Mouse (Mus musculus) bone marrow macrophage, adult 2 months (primary cell): ENCODE measurements at regions not wholly inside any gene's neighbourhood (a gene's known extent, or its start where the extent isn't known, plus 50 kb on each side); places are given as distances from the start of the nearest gene placed in this dataset.
"Not testable (repeated sequence)": the region's sequence is repeated elsewhere in the genome, so short reads cannot be mapped to it uniquely, and the experiment has no call there.

Experiments
- H3K27ac ChIP-seq: 2 replicates; pipeline ENCODE4 v1.5.1; 2012; ENCODE audit warnings: low read depth, low read length; ENCODE audit not compliant: insufficient read depth
- H3K4me1 ChIP-seq: 2 replicates; pipeline ENCODE4 v1.6.1; 2012; ENCODE audit warnings: low read length; ENCODE audit not compliant: control insufficient read depth, insufficient read depth
- H3K4me3 ChIP-seq: 2 replicates; pipeline ENCODE4 v1.5.1; 2012; ENCODE audit warnings: mild to moderate bottlenecking, low read length, moderate library complexity; ENCODE audit not compliant: insufficient read depth
- CTCF ChIP-seq: IDR thresholded peaks from 2 replicates; pipeline ENCODE4 v1.5.1; 2012; ENCODE audit warnings: low read depth, mild to moderate bottlenecking, low read length, moderate library complexity
- POLR2A ChIP-seq: IDR thresholded peaks from 2 replicates; pipeline ENCODE4 v1.6.1; 2012; ENCODE audit warnings: mild to moderate bottlenecking, low read depth, low read length, borderline replicate concordance

DNA sequence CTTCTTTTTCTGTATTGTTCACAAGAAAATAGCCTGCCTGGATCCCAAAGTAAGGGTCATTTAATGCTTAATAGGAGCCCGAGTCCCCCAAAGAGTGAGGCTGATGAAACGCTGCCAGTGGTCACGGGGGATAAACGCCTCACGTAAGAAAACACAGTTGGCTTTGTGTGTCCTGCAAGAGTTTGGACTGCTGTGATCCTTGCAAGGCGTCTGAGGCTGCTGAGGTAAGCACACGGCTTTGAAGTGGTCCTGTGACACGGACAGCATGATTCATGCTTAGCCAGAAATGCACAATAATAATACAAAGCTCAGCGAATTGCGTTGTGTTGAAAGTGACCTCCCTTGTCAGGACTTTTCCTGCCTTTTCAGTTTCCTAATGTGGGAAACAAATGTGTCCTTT lies 158.8 kb downstream of the Lyplal1 start:
- H3K4me3 ChIP-seq = no peak overlapping the region
- H3K4me1 ChIP-seq = no peaks in the 10 kb centered on the region
- no peak for TF ChIP-seq CTCF
- H3K27ac ChIP-seq = no peak overlapping the region

DNA sequence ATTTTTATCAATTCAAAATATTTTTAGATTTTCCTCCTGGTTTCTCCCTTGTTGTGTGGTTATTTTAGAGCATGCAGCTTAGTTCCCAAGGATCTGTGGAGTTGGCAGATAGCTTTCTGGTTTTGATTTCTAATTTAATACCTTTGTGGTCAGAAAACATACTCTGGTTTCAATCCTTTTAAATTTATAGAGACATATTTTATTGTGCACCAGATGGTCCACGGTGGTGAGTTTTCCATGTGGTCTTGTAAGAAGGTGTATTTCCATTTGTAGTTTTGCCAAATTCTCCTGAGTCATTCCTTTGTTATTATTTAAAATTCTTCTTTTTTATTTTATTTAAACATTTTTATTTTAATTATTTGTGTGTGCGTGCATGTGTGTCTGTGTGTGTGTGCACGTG lies 154.5 kb downstream of the Lyplal1 start:
- Histone ChIP-seq H3K4me3 (no peak overlapping the region), H3K4me1 (no peaks in the 10 kb centered on the region), H3K27ac (no peak overlapping the region)
- TF ChIP-seq POLR2A = no peak
- no peak for TF ChIP-seq CTCF

DNA sequence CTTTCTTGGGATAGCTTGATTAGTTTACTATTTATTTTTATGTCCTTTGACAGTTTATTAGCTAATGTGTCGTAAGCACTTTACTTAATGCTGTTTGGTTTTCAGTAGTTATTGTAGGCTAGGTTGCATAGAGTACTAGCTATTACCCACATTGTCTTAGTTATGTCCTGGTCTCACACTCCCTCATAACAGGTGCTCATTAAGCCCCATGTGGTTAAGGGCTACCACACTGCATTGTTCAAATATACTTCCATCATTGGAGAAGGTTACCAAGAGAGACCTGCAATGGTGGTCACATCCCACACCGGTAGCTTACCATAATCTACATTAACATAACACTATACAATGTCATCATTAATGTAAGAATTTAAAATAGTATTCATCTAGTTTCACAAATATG lies 153.3 kb downstream of the Lyplal1 start:
- H3K4me1 ChIP-seq = no peaks in the 10 kb centered on the region
- no peak for TF ChIP-seq CTCF
- TF ChIP-seq POLR2A = no peak
- no peak overlapping the region for H3K4me3 ChIP-seq
- no peak overlapping the region for H3K27ac ChIP-seq

DNA sequence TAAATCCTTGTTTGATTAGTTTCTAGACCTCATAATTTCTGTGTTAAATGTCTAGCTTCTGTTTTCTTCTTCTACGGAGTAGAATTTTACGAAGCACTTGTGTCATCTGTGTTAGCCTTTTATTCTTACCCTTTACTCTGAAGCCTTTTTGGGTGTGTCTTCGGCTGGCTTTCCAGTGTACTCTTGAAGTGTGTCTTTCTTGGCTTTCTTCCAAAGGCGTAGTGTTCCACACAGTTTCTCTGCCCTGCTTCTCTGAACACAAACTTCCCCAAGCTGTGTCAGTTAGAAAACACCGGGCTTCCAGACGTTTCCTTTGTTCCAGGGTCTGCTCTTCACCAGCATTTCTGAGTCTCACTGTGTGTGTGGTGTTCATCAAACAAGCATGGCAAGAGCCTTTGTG lies 152.7 kb downstream of the Lyplal1 start:
- no peaks in the 10 kb centered on the region for H3K4me1 ChIP-seq
- H3K27ac ChIP-seq = no peak overlapping the region
- H3K4me3 ChIP-seq = no peak overlapping the region
- no peak for TF ChIP-seq CTCF

DNA sequence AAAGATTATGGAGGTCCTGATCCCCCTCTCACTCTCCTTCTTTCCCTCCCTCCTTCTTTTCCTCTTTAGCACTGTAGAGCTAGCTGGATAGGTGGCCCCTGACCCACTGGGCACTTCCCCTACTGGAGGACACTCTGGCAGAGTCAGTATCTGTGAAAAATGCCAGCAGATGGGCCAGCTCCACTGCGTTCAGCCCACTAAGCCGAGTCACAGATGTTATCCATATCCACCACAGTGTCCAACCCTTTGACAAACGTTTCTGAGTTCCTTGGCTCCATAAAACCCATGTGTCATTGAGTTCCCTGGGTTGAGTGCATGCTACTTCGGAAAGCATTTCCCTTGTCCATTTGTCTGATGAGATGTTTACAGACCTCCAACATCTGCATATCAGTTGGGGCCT lies 149.9 kb downstream of the Lyplal1 start:
- Histone ChIP-seq H3K4me1 (no peaks in the 10 kb centered on the region), H3K27ac (no peak overlapping the region), H3K4me3 (no peak overlapping the region)
- TF ChIP-seq POLR2A = no peak
- no peak for TF ChIP-seq CTCF

DNA sequence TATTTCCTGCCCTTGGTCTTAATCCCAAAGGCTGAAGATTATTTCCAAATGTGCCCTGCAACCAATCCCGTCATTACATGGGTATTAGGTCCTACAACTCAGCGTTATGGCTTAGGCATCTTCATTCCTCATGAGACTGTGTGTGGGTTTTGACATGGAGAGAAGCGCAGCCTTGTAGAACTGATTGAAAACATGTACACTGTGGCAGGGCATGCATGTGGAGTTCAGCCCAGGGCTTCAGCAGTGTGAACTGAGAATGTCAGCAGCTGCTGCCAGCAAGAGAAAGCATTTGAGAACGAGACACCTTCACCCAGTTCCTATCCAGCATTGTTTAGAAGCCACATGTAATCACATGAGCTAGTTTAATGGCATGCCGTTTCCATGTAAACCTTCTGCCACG lies 149.3 kb downstream of the Lyplal1 start:
- TF ChIP-seq POLR2A = no peak
- no peak for TF ChIP-seq CTCF
- H3K4me3 ChIP-seq = no peak overlapping the region
- no peak overlapping the region for H3K27ac ChIP-seq
- H3K4me1 ChIP-seq = no peaks in the 10 kb centered on the region

DNA sequence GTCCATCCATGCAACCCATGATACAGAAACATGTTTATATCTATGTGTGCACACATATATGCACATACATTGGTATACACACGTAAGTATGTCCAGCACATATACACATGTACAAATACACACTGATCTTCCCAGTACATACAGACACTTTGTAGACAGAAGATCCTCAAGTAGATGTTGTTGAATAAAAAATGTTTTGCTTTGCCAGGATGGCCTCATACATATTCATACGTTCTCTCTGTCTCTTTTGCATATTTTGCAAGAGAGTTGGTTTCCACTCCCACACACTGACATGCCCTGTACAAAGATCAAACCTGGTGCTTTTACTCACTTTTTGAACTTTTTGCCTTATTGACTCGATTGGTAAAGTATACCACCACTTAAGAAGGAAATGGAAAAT lies 148.5 kb downstream of the Lyplal1 start:
- no peaks in the 10 kb centered on the region for H3K4me1 ChIP-seq

DNA sequence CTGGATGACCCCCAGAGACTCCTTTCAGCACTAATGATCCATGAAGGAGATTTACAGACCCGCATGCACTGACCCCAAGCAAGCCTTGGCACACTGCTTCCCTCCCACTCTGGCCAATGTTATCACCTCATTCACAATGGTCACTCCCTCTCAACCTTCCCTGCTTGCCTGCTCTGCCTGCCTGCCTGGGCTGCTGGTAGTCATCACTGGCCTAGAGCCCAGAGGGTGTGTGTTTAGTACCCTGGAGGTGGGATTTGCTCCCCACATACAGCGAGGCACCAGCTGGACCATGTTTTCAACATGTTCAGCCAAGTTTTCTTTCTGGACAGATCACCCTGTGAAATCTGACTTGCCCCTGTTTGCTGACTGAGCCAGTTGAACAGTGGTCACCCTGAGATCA lies 147.9 kb downstream of the Lyplal1 start:
- H3K27ac ChIP-seq = no peak overlapping the region
- H3K4me3 ChIP-seq = no peak overlapping the region
- TF ChIP-seq CTCF = no peak
- TF ChIP-seq POLR2A = no peak
- no peaks in the 10 kb centered on the region for H3K4me1 ChIP-seq

More for the DNA sequence above, 148.5 kb downstream of the Lyplal1 start:
- Histone ChIP-seq H3K4me3 (no peak overlapping the region), H3K27ac (no peak overlapping the region)
- TF ChIP-seq CTCF (no peak), POLR2A (no peak)

DNA sequence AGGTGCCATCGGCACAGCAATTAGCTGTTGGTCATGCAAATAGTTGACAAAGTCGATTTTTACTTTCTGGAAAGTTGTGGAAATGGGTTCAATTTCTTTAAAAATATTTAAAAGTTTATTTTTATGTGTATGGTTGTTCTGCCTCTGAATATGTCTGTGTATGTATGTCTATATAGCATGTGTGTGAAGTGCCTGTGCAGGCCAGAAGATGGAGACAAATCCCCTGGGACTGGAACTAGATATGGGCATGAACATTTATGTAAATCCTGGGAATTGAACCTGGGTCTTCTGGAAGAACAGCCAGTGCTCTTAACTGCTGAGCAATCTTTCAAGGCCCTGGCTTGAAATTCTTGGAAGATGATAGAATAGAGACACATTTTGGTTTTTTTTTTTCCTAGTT lies 140.0 kb downstream of the Lyplal1 start:
- no peaks in the 10 kb centered on the region for H3K4me1 ChIP-seq
- no peak overlapping the region for H3K27ac ChIP-seq
- H3K4me3 ChIP-seq = no peak overlapping the region
- TF ChIP-seq POLR2A (no peak), CTCF (no peak)

DNA sequence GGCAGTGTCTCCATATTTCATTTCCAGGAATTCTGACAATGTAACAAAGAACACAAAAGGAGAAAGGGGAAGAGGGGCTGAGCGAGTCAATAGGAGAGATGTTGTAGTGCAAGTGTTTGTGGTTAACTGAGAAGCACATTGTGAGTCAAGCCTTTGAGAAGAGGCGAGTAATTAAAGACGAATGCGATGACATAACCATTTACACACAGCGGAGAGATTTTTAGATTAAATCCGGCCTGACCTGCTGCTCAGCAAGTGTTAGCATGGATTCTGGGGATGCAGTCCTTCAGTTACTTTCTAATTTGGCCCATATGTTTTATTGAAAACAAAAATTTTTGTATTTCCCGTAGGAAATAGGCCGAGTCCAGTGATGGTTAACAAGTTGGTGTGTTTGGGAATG lies 127.7 kb downstream of the Lyplal1 start:
- Histone ChIP-seq H3K4me1 (no peaks in the 10 kb centered on the region), H3K27ac (no peak overlapping the region), H3K4me3 (no peak overlapping the region)
- TF ChIP-seq POLR2A (no peak), CTCF (no peak)

DNA sequence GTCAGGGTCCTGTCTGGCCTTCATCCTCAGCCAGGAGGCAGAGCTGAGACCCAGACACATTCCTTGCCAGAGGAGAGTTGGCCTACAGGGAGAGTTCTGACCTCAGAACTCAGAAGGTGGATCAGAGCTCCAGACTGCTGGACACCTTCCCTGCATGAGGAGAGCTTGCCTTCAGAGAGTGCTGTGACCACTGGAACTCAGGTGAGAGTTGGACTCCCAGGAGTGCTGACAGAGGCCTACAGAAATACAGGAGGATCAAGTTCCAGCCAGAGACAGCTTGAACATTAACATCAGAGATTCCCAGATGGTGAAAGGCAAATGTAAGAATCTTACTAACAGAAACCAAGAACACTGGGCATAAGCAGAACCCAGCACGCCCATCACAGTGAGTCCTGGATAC lies 117.0 kb downstream of the Lyplal1 start:
- H3K4me1 ChIP-seq, H3K4me3 ChIP-seq, H3K27ac ChIP-seq: not testable (repeated sequence)
